Mouse (Mus musculus): ENCODE measurements around the gene Psmb5. TPM values are rescaled to one million over a fixed set of nuclear protein-coding genes. Genes with fewer than 3 reads are reported as not detected.

The Psmb5 gene
- polyA plus RNA-seq, 1 experiment = 416 TPM

DNA sequence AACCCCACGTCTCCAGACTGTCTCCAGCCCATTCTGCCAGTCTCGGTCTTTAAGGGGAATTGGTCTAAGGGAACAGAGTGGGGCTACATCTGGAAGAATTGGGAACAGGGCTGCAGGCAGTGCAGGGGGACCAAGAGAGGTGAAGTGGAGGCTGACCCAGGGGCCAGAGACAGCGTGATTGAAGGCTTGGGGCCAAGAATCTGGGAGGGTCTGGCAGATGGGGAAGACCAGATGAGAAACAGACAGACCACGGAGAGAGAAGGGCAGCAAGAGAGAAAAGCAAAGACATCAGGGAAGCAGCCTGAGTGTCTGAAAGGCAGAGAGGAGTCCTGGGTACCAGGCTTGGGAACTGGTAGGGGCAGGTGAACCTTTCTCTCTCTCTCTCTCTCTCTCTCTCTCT lies 22.3 kb upstream of the Psmb5 start:
- peak overlapping the region; percentile 37 for H3K4me3 ChIP-seq
- H3K36me3 ChIP-seq (ENCODE audit: control insufficient read depth, insufficient read depth) = peaks cover 18% of the 10 kb centered on the region

DNA sequence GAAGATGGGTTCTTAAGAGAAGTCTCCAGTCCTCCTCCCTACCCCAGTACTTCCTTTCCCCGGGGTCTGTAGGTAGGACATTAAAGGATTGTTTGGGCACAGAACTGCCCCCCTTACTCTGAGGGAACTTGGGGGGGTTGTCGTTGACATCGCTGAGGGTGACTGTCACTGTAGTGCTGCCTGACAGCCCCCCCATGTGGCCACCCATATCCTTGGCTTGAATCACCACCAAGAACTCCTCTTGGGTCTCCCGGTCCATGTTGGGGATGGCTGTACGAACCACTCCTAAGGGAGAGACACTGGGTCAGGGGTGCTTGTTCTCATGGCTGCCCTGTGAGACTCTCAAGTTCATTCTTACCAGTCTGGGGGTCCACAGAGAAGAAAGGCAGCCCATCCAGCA lies 20.4 kb upstream of the Psmb5 start:
- TF ChIP-seq TCF12 (IDR thresholded peaks at IDR 0.05; ENCODE audit: insufficient read depth, poor library complexity, severe bottlenecking) (no peak), MAX (IDR thresholded peaks at IDR 0.05; ENCODE audit: low read depth) (no peak), POLR2AphosphoS2 (IDR thresholded peaks at IDR 0.05; ENCODE audit: insufficient read length, low read depth) (no peak), MYOD1 (IDR thresholded peaks at IDR 0.05; ENCODE audit: control insufficient read depth in 1 of 3, insufficient read length in 2 of 3, low read depth in 2 of 3) (no peak), E2F4 (IDR thresholded peaks at IDR 0.05; ENCODE audit: insufficient read depth) (no peak), USF1 (IDR thresholded peaks at IDR 0.05; ENCODE audit: low read depth) (no peak), SRF (IDR thresholded peaks at IDR 0.05; ENCODE audit: control insufficient read depth, insufficient read length, low read depth) (no peak), REST (IDR thresholded peaks at IDR 0.05; ENCODE audit: insufficient read depth, insufficient read length) (no peak), MYOG (IDR thresholded peaks at IDR 0.05; ENCODE audit: control insufficient read depth in 1 of 3, insufficient read depth in 1 of 3, insufficient read length in 2 of 3, low read depth in 2 of 3) (no peak), TCF3 (IDR thresholded peaks at IDR 0.05; ENCODE audit: insufficient read length, low read depth) (no peak), CEBPB (IDR thresholded peaks at IDR 0.05; ENCODE audit: insufficient read depth, poor library complexity, severe bottlenecking) (no peak), POLR2A (IDR thresholded peaks at IDR 0.05; ENCODE audit: insufficient read length, low read depth) (no peak)
- H3K4me3 ChIP-seq = no peak overlapping the region
- H3ac ChIP-seq (ENCODE audit: control insufficient read depth, insufficient read length) = no peak overlapping the region
- H3K27me3 ChIP-seq (ENCODE audit: control insufficient read depth, insufficient read depth, insufficient read length) = no peaks in the 10 kb centered on the region
- H3K36me3 ChIP-seq (ENCODE audit: control insufficient read depth, insufficient read depth) = peaks cover 3% of the 10 kb centered on the region
- no peaks in the 10 kb centered on the region for H3K79me2 ChIP-seq (ENCODE audit: control insufficient read depth, insufficient read depth)
- no peak overlapping the region for H3K4me2 ChIP-seq (ENCODE audit: low read depth)

More for the DNA sequence above, 22.3 kb upstream of the Psmb5 start:
- H3K79me2 ChIP-seq (ENCODE audit: control insufficient read depth, insufficient read depth) = no peaks in the 10 kb centered on the region
- TF ChIP-seq CEBPB (IDR thresholded peaks at IDR 0.05; ENCODE audit: insufficient read depth, poor library complexity, severe bottlenecking) (no peak), REST (IDR thresholded peaks at IDR 0.05; ENCODE audit: insufficient read depth, insufficient read length) (no peak), MYOD1 (IDR thresholded peaks at IDR 0.05; ENCODE audit: control insufficient read depth in 1 of 3, insufficient read length in 2 of 3, low read depth in 2 of 3) (no peak), E2F4 (IDR thresholded peaks at IDR 0.05; ENCODE audit: insufficient read depth) (no peak), MYOG (IDR thresholded peaks at IDR 0.05; ENCODE audit: control insufficient read depth in 1 of 3, insufficient read depth in 1 of 3, insufficient read length in 2 of 3, low read depth in 2 of 3) (no peak), USF1 (IDR thresholded peaks at IDR 0.05; ENCODE audit: low read depth) (no peak), MAX (IDR thresholded peaks at IDR 0.05; ENCODE audit: low read depth) (no peak), TCF3 (IDR thresholded peaks at IDR 0.05; ENCODE audit: insufficient read length, low read depth) (no peak), SRF (IDR thresholded peaks at IDR 0.05; ENCODE audit: control insufficient read depth, insufficient read length, low read depth) (no peak)
- H3ac ChIP-seq (ENCODE audit: control insufficient read depth, insufficient read length) = peak overlapping the region; percentile 80
- H3K27me3 ChIP-seq (ENCODE audit: control insufficient read depth, insufficient read depth, insufficient read length) = no peaks in the 10 kb centered on the region
- H3K4me2 ChIP-seq (ENCODE audit: low read depth) = peak overlapping the region; percentile 88

DNA sequence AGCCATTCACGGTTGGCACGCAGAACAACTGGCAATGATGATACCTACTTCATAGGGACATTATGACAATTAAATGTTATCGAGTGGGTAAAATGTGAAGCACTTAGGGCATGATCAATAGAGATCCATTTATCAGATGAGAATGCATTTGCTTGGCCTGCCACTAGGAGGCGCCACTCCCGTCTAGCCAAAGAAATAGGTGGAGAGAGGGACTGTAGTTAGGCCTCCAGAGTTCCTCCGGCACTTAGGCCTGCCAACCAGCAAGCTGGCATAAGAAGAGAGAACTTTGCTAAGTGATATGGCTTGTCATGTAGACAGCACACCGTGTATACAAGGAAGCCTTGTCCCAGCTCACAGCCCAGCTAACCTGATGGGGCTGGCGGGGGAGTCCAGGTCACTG lies 19.1 kb upstream of the Psmb5 start:
- H3K4me2 ChIP-seq (ENCODE audit: low read depth) = no peak overlapping the region
- no peak for TF ChIP-seq USF1 (IDR thresholded peaks at IDR 0.05; ENCODE audit: low read depth)
- TF ChIP-seq POLR2AphosphoS2 (IDR thresholded peaks at IDR 0.05; ENCODE audit: insufficient read length, low read depth) = no peak
- no peak for TF ChIP-seq E2F4 (IDR thresholded peaks at IDR 0.05; ENCODE audit: insufficient read depth)
- TF ChIP-seq REST (IDR thresholded peaks at IDR 0.05; ENCODE audit: insufficient read depth, insufficient read length) = no peak
- no peak for TF ChIP-seq POLR2A (IDR thresholded peaks at IDR 0.05; ENCODE audit: insufficient read length, low read depth)
- TF ChIP-seq SRF (IDR thresholded peaks at IDR 0.05; ENCODE audit: control insufficient read depth, insufficient read length, low read depth) = no peak
- TF ChIP-seq MYOG (IDR thresholded peaks at IDR 0.05; ENCODE audit: control insufficient read depth in 1 of 3, insufficient read depth in 1 of 3, insufficient read length in 2 of 3, low read depth in 2 of 3) = no peak
- TF ChIP-seq MYOD1 (IDR thresholded peaks at IDR 0.05; ENCODE audit: control insufficient read depth in 1 of 3, insufficient read length in 2 of 3, low read depth in 2 of 3) = no peak
- no peak for TF ChIP-seq MAX (IDR thresholded peaks at IDR 0.05; ENCODE audit: low read depth)
- TF ChIP-seq TCF3 (IDR thresholded peaks at IDR 0.05; ENCODE audit: insufficient read length, low read depth) = no peak
- TF ChIP-seq CEBPB (IDR thresholded peaks at IDR 0.05; ENCODE audit: insufficient read depth, poor library complexity, severe bottlenecking) = no peak
- TF ChIP-seq TCF12 (IDR thresholded peaks at IDR 0.05; ENCODE audit: insufficient read depth, poor library complexity, severe bottlenecking) = no peak
- no peaks in the 10 kb centered on the region for H3K79me2 ChIP-seq (ENCODE audit: control insufficient read depth, insufficient read depth)
- no peak overlapping the region for H3ac ChIP-seq (ENCODE audit: control insufficient read depth, insufficient read length)
- no peak overlapping the region for H3K4me3 ChIP-seq
- no peaks in the 10 kb centered on the region for H3K36me3 ChIP-seq (ENCODE audit: control insufficient read depth, insufficient read depth)
- H3K27me3 ChIP-seq (ENCODE audit: control insufficient read depth, insufficient read depth, insufficient read length) = no peaks in the 10 kb centered on the region

DNA sequence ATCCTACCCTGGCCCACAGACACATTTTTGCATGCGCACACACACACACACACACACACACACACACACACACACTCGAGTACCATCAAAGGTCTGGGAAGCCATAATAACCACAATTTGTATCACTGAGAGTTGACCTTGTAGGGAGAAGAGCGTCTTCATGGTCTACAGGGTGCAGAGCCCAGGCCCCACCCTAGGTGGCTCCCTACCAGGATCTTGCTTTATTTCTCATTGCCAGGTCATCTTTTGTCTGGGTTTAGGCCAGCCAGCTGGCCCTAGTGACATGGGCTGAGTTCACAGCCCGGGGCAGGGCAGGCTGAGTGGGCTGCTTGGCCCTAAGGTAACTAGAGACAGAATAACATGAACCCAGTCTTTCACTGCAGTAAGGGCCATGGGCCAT lies 16.4 kb upstream of the Psmb5 start:
- no peak overlapping the region for H3K4me3 ChIP-seq
- H3K79me2 ChIP-seq (ENCODE audit: control insufficient read depth, insufficient read depth) = no peaks in the 10 kb centered on the region
- H3K36me3 ChIP-seq (ENCODE audit: control insufficient read depth, insufficient read depth) = no peaks in the 10 kb centered on the region
- no peak overlapping the region for H3K4me2 ChIP-seq (ENCODE audit: low read depth)
- H3K27me3 ChIP-seq (ENCODE audit: control insufficient read depth, insufficient read depth, insufficient read length) = no peaks in the 10 kb centered on the region
- no peak overlapping the region for H3ac ChIP-seq (ENCODE audit: control insufficient read depth, insufficient read length)
- TF ChIP-seq POLR2A (IDR thresholded peaks at IDR 0.05; ENCODE audit: insufficient read length, low read depth) = no peak
- TF ChIP-seq USF1 (IDR thresholded peaks at IDR 0.05; ENCODE audit: low read depth) = no peak
- no peak for TF ChIP-seq TCF3 (IDR thresholded peaks at IDR 0.05; ENCODE audit: insufficient read length, low read depth)
- TF ChIP-seq REST (IDR thresholded peaks at IDR 0.05; ENCODE audit: insufficient read depth, insufficient read length) = no peak
- no peak for TF ChIP-seq MAX (IDR thresholded peaks at IDR 0.05; ENCODE audit: low read depth)
- no peak for TF ChIP-seq MYOG (IDR thresholded peaks at IDR 0.05; ENCODE audit: control insufficient read depth in 1 of 3, insufficient read depth in 1 of 3, insufficient read length in 2 of 3, low read depth in 2 of 3)
- no peak for TF ChIP-seq POLR2AphosphoS2 (IDR thresholded peaks at IDR 0.05; ENCODE audit: insufficient read length, low read depth)

DNA sequence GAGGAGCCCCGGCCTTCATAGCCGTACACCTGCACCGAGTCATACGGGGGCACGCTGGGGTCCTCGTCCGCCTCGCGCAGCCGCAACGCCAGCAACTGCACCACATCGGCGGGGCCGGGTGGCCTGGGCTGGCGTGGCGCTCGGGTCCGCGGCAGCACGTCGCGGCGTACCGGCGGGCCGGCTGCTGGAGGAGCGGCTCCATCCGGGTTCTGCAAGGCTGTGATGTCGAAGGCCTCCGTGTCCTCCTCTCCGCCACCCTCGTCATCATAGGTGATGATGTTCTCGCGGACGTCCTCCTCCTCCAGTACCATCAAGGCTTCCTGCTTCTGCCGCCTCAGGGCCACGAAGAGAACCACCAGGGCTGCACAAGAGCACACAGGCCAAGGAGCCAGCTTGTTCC lies 14.4 kb upstream of the Psmb5 start:
- Histone ChIP-seq H3ac (ENCODE audit: control insufficient read depth, insufficient read length) (no peak overlapping the region), H3K79me2 (ENCODE audit: control insufficient read depth, insufficient read depth) (no peaks in the 10 kb centered on the region), H3K36me3 (ENCODE audit: control insufficient read depth, insufficient read depth) (no peaks in the 10 kb centered on the region), H3K27me3 (ENCODE audit: control insufficient read depth, insufficient read depth, insufficient read length) (no peaks in the 10 kb centered on the region), H3K4me2 (ENCODE audit: low read depth) (no peak overlapping the region), H3K4me3 (no peak overlapping the region)
- TF ChIP-seq POLR2A (IDR thresholded peaks at IDR 0.05; ENCODE audit: insufficient read length, low read depth) (no peak), TCF3 (IDR thresholded peaks at IDR 0.05; ENCODE audit: insufficient read length, low read depth) (no peak), CEBPB (IDR thresholded peaks at IDR 0.05; ENCODE audit: insufficient read depth, poor library complexity, severe bottlenecking) (no peak), MYOD1 (IDR thresholded peaks at IDR 0.05; ENCODE audit: control insufficient read depth in 1 of 3, insufficient read length in 2 of 3, low read depth in 2 of 3) (no peak), TCF12 (IDR thresholded peaks at IDR 0.05; ENCODE audit: insufficient read depth, poor library complexity, severe bottlenecking) (no peak), USF1 (IDR thresholded peaks at IDR 0.05; ENCODE audit: low read depth) (no peak), POLR2AphosphoS2 (IDR thresholded peaks at IDR 0.05; ENCODE audit: insufficient read length, low read depth) (no peak), REST (IDR thresholded peaks at IDR 0.05; ENCODE audit: insufficient read depth, insufficient read length) (no peak), E2F4 (IDR thresholded peaks at IDR 0.05; ENCODE audit: insufficient read depth) (no peak)

All from myocyte (in vitro differentiated cells).